Mouse (Mus musculus): ENCODE measurements at regions not wholly inside any gene's neighbourhood (a gene's known extent, or its start where the extent isn't known, plus 50 kb on each side); places are given as distances from the start of the nearest gene placed in this dataset.

DNA sequence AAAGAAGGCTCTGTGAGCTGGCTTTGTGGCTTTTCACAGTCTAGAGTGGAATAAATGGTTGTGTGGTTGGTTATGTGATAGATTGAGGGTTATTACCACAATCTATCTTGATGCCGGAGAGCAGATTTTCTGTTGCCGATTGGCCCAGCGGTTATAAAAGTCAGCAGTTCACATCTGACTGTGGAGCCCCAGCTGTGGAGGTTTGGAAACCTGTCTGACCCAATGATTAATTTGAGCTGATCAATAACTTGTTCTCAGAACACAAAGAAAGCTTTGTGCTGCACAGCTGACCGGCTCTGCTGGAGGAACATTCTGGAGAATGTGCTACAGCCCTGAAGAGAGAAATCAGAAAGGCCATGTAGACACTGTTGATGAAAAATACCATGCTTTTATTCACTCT, 148.8 kb downstream of the Cdc42ep3 start:
- TF ChIP-seq ZNF384 (IDR thresholded peaks at IDR 0.05; ENCODE audit: low read depth, low read length): no peak
- no peak for TF ChIP-seq MAFK (IDR thresholded peaks at IDR 0.05; ENCODE audit: insufficient read depth, low read depth, low read length)
- no peak for TF ChIP-seq CHD2 (IDR thresholded peaks at IDR 0.05; ENCODE audit: low read depth, low read length)
- TF ChIP-seq HCFC1 (IDR thresholded peaks at IDR 0.05; ENCODE audit: borderline replicate concordance, insufficient read depth, low read length): no peak
